Mouse (Mus musculus) forebrain, embryonic 16.5 days (tissue): ENCODE results near the gene Fam161b. TPM values are rescaled to one million over a fixed set of nuclear protein-coding genes. Genes with fewer than 3 reads are reported as not detected.

Experiments used
- ATAC-seq: fragments of 200-750 bp; cut with Nextera tagmentation; 2 replicates; pipeline ENCODE4 v1.8.0; 2017; ENCODE audit warnings: mild to moderate bottlenecking, moderate library complexity
- H3K27ac ChIP-seq: fragments of 300-500 bp; sonication (generic); 2 replicates; pipeline ENCODE4 v1.5.1; 2014; ENCODE audit warnings: low read length, control low read depth
- H3K27me3 ChIP-seq: fragments of 300-500 bp; sonication (generic); replicated peaks from 2 replicates; pipeline ENCODE4 v1.6.1; 2014; ENCODE audit warnings: low read length; ENCODE audit not compliant: control insufficient read depth, insufficient read depth
- H3K36me3 ChIP-seq: fragments of 300-500 bp; sonication (generic); 2 replicates; pipeline ENCODE4 v1.6.1; 2014; ENCODE audit not compliant: control insufficient read depth, insufficient read depth
- H3K4me1 ChIP-seq: fragments of 300-500 bp; sonication (generic); replicated peaks from 2 replicates; pipeline ENCODE4 v1.6.1; 2014; ENCODE audit warnings: low read length; ENCODE audit not compliant: control insufficient read depth, insufficient read depth
- H3K4me2 ChIP-seq: fragments of 300-500 bp; sonication (generic); 2 replicates; pipeline ENCODE4 v1.6.1; 2014; ENCODE audit warnings: mild to moderate bottlenecking, low read length, control low read depth
- H3K4me3 ChIP-seq: fragments of 300-500 bp; sonication (generic); replicated peaks from 2 replicates; pipeline ENCODE4 v1.5.1; 2014; ENCODE audit warnings: mild to moderate bottlenecking, low read length, control low read depth
- H3K9ac ChIP-seq: fragments of 300-500 bp; sonication (generic); replicated peaks from 2 replicates; pipeline ENCODE4 v1.6.1; 2014; ENCODE audit warnings: low read depth, low read length, control low read depth
- H3K9me3 ChIP-seq: fragments of 300-500 bp; sonication (generic); 2 replicates; pipeline ENCODE4 v1.6.1; 2016; ENCODE audit warnings: low read length; ENCODE audit not compliant: control insufficient read depth
- WGBS: fragments of 180-500 bp; shearing (Covaris S2); extraction: QIAGEN DNeasy Blood & Tissue Kit; methylation state at CpG from one replicate; pipeline ENCODE4 v1.1.7; 2014; 5-methylcytosine and 5-hydroxymethylcytosine counted together
- polyA plus RNA-seq: library from polyadenylated mRNA; unstranded; fragments of >200 nt; fragmentation: Nextera tagmentation; extraction: Ambion mirVana; gene quantifications from 2 replicates; pipeline ENCODE4 v1.2.1, GENCODE M21; 2015

The Fam161b gene
- 15.5 and 15.6 TPM in 2 replicates for polyA plus RNA-seq

- WGBS, result under 1% methylated on average over 51 of the region's 51 CpGs
- H3K4me2 ChIP-seq, result peak within 1 kb of the TSS; percentile 93
- no peaks in the 10 kb centered on the region for H3K27me3 ChIP-seq
- peak within 1 kb of the TSS; percentile 95 for H3K9ac ChIP-seq
- H3K27ac ChIP-seq, result peak within 1 kb of the TSS; percentile 58; the same call in 1 of the 2 replicates
- ATAC-seq, result peak; percentile 99
- peaks cover 6% of the 10 kb centered on the region for H3K36me3 ChIP-seq
- no peaks in the 10 kb centered on the region for H3K9me3 ChIP-seq
- peaks cover 17% of the 10 kb centered on the region for H3K4me1 ChIP-seq
- peak within 1 kb of the TSS; percentile 100 for H3K4me3 ChIP-seq
These were observed at the start of gene Fam161b, which contains the start of gene Coq6 for GRCm38 (mm10) chr12:84361555-84362489. TSS of gene Fam161b (minus strand) at chr12:84361833. TSS of gene Coq6 (plus strand) at chr12:84361657.

- WGBS, result 1% methylated on average over 60 of the region's 63 CpGs
- H3K27me3 ChIP-seq, result no peaks in the 10 kb centered on the region
These were observed 47.3 kb upstream of the Fam161b start, which contains the start of the genes Entpd5 and Bbof1 for GRCm38 (mm10) chr12:84408819-84409507. TSS of gene Entpd5 (minus strand) at chr12:84409029. TSS of gene Bbof1 (plus strand) at chr12:84409071.

GRCm38 (mm10) chr12:84407874-84408818 lies 46.5 kb upstream of the Fam161b start:
- no peaks in the 10 kb centered on the region for H3K27me3 ChIP-seq
- H3K36me3 ChIP-seq, result no peaks in the 10 kb centered on the region
- peak overlapping the region; percentile 88 for H3K4me3 ChIP-seq
- H3K4me1 ChIP-seq, result peaks cover 13% of the 10 kb centered on the region
- H3K4me2 ChIP-seq, result peak overlapping the region; percentile 95
- peak; percentile 30 for ATAC-seq
- no peaks in the 10 kb centered on the region for H3K9me3 ChIP-seq
- WGBS, result 2% methylated on average over 44 of the region's 52 CpGs
- H3K9ac ChIP-seq, result peak overlapping the region; percentile 92
- peak overlapping the region; percentile 46 for H3K27ac ChIP-seq

More at GRCm38 (mm10) chr12:84408819-84409507, 47.3 kb upstream of the Fam161b start, which contains the start of the genes Entpd5 and Bbof1:
- Histone ChIP-seq H3K36me3 (no peaks in the 10 kb centered on the region), H3K4me2 (peak within 1 kb of the TSS; percentile 95), H3K4me1 (peaks cover 13% of the 10 kb centered on the region), H3K4me3 (peak within 1 kb of the TSS; percentile 88), H3K27ac (peak within 1 kb of the TSS; percentile 46), H3K9ac (peak within 1 kb of the TSS; percentile 92), H3K9me3 (no peaks in the 10 kb centered on the region)
- ATAC-seq, result peak; percentile 95

GRCm38 (mm10) chr12:84407259-84407658 lies 45.6 kb upstream of the Fam161b start:
- ATAC-seq, result no peak
- Histone ChIP-seq H3K27me3 (no peaks in the 10 kb centered on the region), H3K4me1 (peaks cover 13% of the 10 kb centered on the region), H3K36me3 (no peaks in the 10 kb centered on the region), H3K27ac (no peak overlapping the region), H3K9me3 (no peaks in the 10 kb centered on the region), H3K4me3 (no peak overlapping the region), H3K9ac (no peak overlapping the region), H3K4me2 (no peak overlapping the region)
- WGBS, result 71% methylated on average over 4 of the region's 4 CpGs

- 49% methylated on average over 6 of the region's 6 CpGs for WGBS
- Histone ChIP-seq H3K9ac (no peak overlapping the region), H3K9me3 (no peaks in the 10 kb centered on the region), H3K4me3 (no peak overlapping the region), H3K27ac (no peak overlapping the region), H3K36me3 (no peaks in the 10 kb centered on the region), H3K4me2 (no peak overlapping the region), H3K27me3 (no peaks in the 10 kb centered on the region), H3K4me1 (peaks cover 11% of the 10 kb centered on the region)
- ATAC-seq, result no peak
These were observed 42.9 kb upstream of the Fam161b start for GRCm38 (mm10) chr12:84404541-84404940.

GRCm38 (mm10) chr12:84402923-84403322 lies 41.3 kb upstream of the Fam161b start:
- H3K27me3 ChIP-seq, result no peaks in the 10 kb centered on the region
- no peaks in the 10 kb centered on the region for H3K9me3 ChIP-seq
- peaks cover 3% of the 10 kb centered on the region for H3K4me1 ChIP-seq
- no peak overlapping the region for H3K9ac ChIP-seq
- H3K27ac ChIP-seq, result no peak overlapping the region
- H3K4me3 ChIP-seq, result no peak overlapping the region
- 85% methylated on average over 9 of the region's 9 CpGs for WGBS
- no peaks in the 10 kb centered on the region for H3K36me3 ChIP-seq
- no peak for ATAC-seq
- no peak overlapping the region for H3K4me2 ChIP-seq

GRCm38 (mm10) chr12:84400653-84401052 lies 39.0 kb upstream of the Fam161b start:
- no peak for ATAC-seq
- H3K36me3 ChIP-seq, result no peaks in the 10 kb centered on the region
- 83% methylated on average over 3 of the region's 3 CpGs for WGBS
- H3K9ac ChIP-seq, result no peak overlapping the region
- H3K27ac ChIP-seq, result no peak overlapping the region
- no peaks in the 10 kb centered on the region for H3K27me3 ChIP-seq
- no peaks in the 10 kb centered on the region for H3K9me3 ChIP-seq
- H3K4me2 ChIP-seq, result no peak overlapping the region
- no peaks in the 10 kb centered on the region for H3K4me1 ChIP-seq
- no peak overlapping the region for H3K4me3 ChIP-seq

- 85% methylated on average over 3 of the region's 3 CpGs for WGBS
- H3K27me3 ChIP-seq, result no peaks in the 10 kb centered on the region
- no peak overlapping the region for H3K4me3 ChIP-seq
- H3K4me1 ChIP-seq, result no peaks in the 10 kb centered on the region
- no peaks in the 10 kb centered on the region for H3K9me3 ChIP-seq
- no peak overlapping the region for H3K27ac ChIP-seq
- H3K9ac ChIP-seq, result no peak overlapping the region
- H3K36me3 ChIP-seq, result no peaks in the 10 kb centered on the region
- ATAC-seq, result no peak
- no peak overlapping the region for H3K4me2 ChIP-seq
These were observed 38.4 kb upstream of the Fam161b start for GRCm38 (mm10) chr12:84400068-84400467.
